Mouse (Mus musculus) midbrain, embryonic 15.5 days (tissue): ENCODE results near the gene Sarm1. TPM values are rescaled to one million over a fixed set of nuclear protein-coding genes. Genes with fewer than 3 reads are reported as not detected.

Experiments used
- ATAC-seq: fragments of 200-750 bp; cut with Nextera tagmentation; replicated peaks from 2 replicates; pipeline ENCODE4 v1.8.0; 2017; ENCODE audit warnings: moderate TSS enrichment
- H3K27ac ChIP-seq: fragments of 300-500 bp; sonication (generic); 2 replicates; pipeline ENCODE4 v1.5.1; 2015; ENCODE audit warnings: mild to moderate bottlenecking, inconsistent platforms
- H3K27me3 ChIP-seq: fragments of 300-500 bp; sonication (generic); replicated peaks from 2 replicates; pipeline ENCODE4 v1.6.1; 2015; ENCODE audit warnings: inconsistent platforms
- H3K36me3 ChIP-seq: fragments of 300-500 bp; sonication (generic); replicated peaks from 2 replicates; pipeline ENCODE4 v1.6.1; 2015; ENCODE audit warnings: inconsistent platforms
- H3K4me1 ChIP-seq: fragments of 300-500 bp; sonication (generic); 2 replicates; pipeline ENCODE4 v1.6.1; 2015; ENCODE audit warnings: inconsistent platforms
- H3K4me2 ChIP-seq: fragments of 300-500 bp; sonication (generic); 2 replicates; pipeline ENCODE4 v1.6.1; 2015; ENCODE audit warnings: inconsistent platforms, mild to moderate bottlenecking, moderate library complexity
- H3K4me3 ChIP-seq: fragments of 300-500 bp; sonication (generic); 2 replicates; pipeline ENCODE4 v1.5.1; 2015; ENCODE audit warnings: mild to moderate bottlenecking, inconsistent platforms
- H3K9ac ChIP-seq: fragments of 300-500 bp; sonication (generic); 2 replicates; pipeline ENCODE4 v1.6.1; 2015; ENCODE audit warnings: mild to moderate bottlenecking, inconsistent platforms
- H3K9me3 ChIP-seq: fragments of 300-500 bp; sonication (generic); 2 replicates; pipeline ENCODE4 v1.6.1; 2016; ENCODE audit warnings: inconsistent platforms
- WGBS: fragments of 180-500 bp; shearing (Covaris S2); methylation state at CpG from one replicate; pipeline ENCODE4 v1.1.7; 2015; ENCODE audit warnings: mixed read lengths; 5-methylcytosine and 5-hydroxymethylcytosine counted together
- polyA plus RNA-seq: library from polyadenylated mRNA; unstranded; fragments of >200 nt; fragmentation: Nextera tagmentation; extraction: Ambion mirVana; gene quantifications from 2 replicates; pipeline ENCODE4 v1.2.1, GENCODE M21; 2015

The Sarm1 gene
- polyA plus RNA-seq, 1 experiment from 2014 or later, result 52.4 TPM

GRCm38 (mm10) chr11:78502909-78503650, 5.5 kb upstream of the Sarm1 start, which contains the start of gene Sebox:
TSS of gene Sebox (plus strand) at chr11:78503447.
- ATAC-seq, result no peak

GRCm38 (mm10) chr11:78501529-78501928, 4.0 kb upstream of the Sarm1 start:
- Histone ChIP-seq H3K9ac (no peak overlapping the region), H3K27me3 (peaks cover 6% of the 10 kb centered on the region; the same call in 1 of the 2 replicates), H3K27ac (no peak overlapping the region), H3K4me3 (no peak overlapping the region), H3K4me1 (peaks cover 12% of the 10 kb centered on the region), H3K36me3 (peaks cover 5% of the 10 kb centered on the region; the same call in 1 of the 2 replicates), H3K4me2 (no peak overlapping the region), H3K9me3 (no peaks in the 10 kb centered on the region)
- no peak for ATAC-seq
- WGBS, result 85% methylated on average over 20 of the region's 20 CpGs

More at GRCm38 (mm10) chr11:78502909-78503650, 5.5 kb upstream of the Sarm1 start, which contains the start of gene Sebox:
- Histone ChIP-seq H3K9me3 (no peaks in the 10 kb centered on the region), H3K27me3 (peaks cover 6% of the 10 kb centered on the region; the same call in 1 of the 2 replicates), H3K27ac (no peak within 1 kb of the TSS), H3K36me3 (peaks cover 14% of the 10 kb centered on the region), H3K4me3 (no peak within 1 kb of the TSS), H3K9ac (no peak within 1 kb of the TSS), H3K4me2 (no peak within 1 kb of the TSS), H3K4me1 (peaks cover 6% of the 10 kb centered on the region; the same call in 1 of the 2 replicates)
- 66% methylated on average over 7 of the region's 7 CpGs for WGBS

DNA sequence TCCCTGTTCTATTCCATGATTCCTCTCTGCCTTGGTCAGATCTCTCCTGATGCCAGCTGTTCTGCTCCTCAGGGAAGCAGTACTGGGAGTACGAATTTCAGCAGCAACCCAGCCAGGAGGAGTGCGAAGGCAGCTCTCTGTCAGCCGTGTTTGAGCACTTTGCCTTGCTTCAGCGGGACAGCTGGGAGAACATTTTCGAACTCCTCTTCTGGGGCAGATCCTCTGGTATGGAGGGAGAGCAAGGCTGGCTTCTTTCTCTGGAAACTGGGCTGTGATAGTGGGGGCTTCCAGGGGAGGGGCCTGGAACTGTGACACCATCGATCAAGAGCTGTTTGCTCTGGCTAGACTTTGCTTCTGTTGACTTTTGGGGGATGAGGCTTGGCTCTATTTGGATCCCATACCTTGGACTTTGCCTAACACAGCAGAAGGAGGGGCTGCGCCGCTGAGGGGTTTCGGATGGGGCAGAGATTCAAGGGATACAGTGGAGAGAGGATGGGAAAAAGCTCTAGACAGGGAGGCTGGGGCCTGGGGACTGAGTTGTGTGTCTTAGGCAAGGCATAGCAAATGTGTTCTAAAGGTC, 3.2 kb upstream of the Sarm1 start:
- peaks cover 6% of the 10 kb centered on the region; the same call in 1 of the 2 replicates for H3K27me3 ChIP-seq
- no peak overlapping the region for H3K9ac ChIP-seq
- ATAC-seq, result no peak
- no peak overlapping the region for H3K27ac ChIP-seq
- 0 out of 2 replicates have a peak, but pooled peaks cover 3% of the 10 kb centered on the region for H3K36me3 ChIP-seq
- WGBS, result 76% methylated on average over 9 of the region's 9 CpGs
- H3K4me3 ChIP-seq, result no peak overlapping the region
- H3K4me2 ChIP-seq, result no peak overlapping the region; the same call in 1 of the 2 replicates
- no peaks in the 10 kb centered on the region for H3K9me3 ChIP-seq
- H3K4me1 ChIP-seq, result peaks cover 20% of the 10 kb centered on the region

DNA sequence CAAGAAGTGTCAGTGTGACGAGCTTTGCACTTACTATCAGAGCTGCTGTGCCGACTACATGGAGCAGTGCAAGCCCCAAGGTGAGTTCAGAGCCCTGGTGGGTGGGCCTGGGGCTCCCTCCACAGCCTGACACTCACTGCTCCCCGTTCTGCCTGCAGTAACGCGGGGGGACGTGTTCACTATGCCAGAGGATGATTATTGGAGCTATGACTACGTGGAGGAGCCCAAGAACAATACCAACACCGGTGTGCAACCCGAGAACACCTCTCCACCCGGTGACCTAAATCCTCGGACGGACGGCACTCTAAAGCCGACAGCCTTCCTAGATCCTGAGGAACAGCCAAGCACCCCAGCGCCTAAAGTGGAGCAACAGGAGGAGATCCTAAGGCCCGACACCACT, 2.0 kb upstream of the Sarm1 start:
- peaks cover 6% of the 10 kb centered on the region; the same call in 1 of the 2 replicates for H3K27me3 ChIP-seq
- ATAC-seq, result no peak
- no peak overlapping the region for H3K4me3 ChIP-seq
- H3K4me1 ChIP-seq, result peaks cover 32% of the 10 kb centered on the region
- no peaks in the 10 kb centered on the region for H3K9me3 ChIP-seq
- no peak overlapping the region for H3K27ac ChIP-seq
- H3K4me2 ChIP-seq, result no peak overlapping the region
- no peak overlapping the region for H3K9ac ChIP-seq
- WGBS, result 54% methylated on average over 16 of the region's 16 CpGs
- no peaks in the 10 kb centered on the region for H3K36me3 ChIP-seq

DNA sequence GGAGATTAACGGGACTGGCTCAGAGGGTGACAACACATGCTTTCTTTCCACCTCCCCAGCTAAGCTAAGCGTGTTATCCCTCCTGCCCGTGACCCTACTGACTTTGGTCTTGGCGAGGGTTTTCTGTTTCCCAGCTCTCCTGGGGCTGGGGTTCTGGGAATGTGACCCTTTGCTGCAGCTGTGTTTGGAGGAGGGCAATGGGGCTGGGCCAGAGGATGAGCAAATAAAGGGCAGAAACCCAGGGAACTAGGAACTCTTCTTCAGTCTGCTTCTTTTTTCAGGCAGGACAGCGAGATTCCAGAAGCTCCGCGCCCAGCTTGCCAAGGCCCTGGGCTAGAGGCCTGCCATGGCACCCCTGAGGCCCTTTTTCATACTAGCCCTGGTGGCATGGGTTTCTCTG, 1.4 kb upstream of the Sarm1 start, which contains the start of gene Vtn:
Gene Vtn, plus strand, starts transcription at position 88 of the 400 bp plus-strand sequence.
- no peak for ATAC-seq
- H3K27ac ChIP-seq, result peak within 1 kb of the TSS; percentile 93
- WGBS, result 46% methylated on average over 7 of the region's 7 CpGs
- no peaks in the 10 kb centered on the region for H3K9me3 ChIP-seq
- peak within 1 kb of the TSS; percentile 70 for H3K4me3 ChIP-seq
- no peaks in the 10 kb centered on the region for H3K36me3 ChIP-seq
- peaks cover 36% of the 10 kb centered on the region for H3K4me1 ChIP-seq
- peak within 1 kb of the TSS; percentile 74 for H3K4me2 ChIP-seq
- peak within 1 kb of the TSS; percentile 87 for H3K9ac ChIP-seq
- peaks cover 6% of the 10 kb centered on the region; the same call in 1 of the 2 replicates for H3K27me3 ChIP-seq

DNA sequence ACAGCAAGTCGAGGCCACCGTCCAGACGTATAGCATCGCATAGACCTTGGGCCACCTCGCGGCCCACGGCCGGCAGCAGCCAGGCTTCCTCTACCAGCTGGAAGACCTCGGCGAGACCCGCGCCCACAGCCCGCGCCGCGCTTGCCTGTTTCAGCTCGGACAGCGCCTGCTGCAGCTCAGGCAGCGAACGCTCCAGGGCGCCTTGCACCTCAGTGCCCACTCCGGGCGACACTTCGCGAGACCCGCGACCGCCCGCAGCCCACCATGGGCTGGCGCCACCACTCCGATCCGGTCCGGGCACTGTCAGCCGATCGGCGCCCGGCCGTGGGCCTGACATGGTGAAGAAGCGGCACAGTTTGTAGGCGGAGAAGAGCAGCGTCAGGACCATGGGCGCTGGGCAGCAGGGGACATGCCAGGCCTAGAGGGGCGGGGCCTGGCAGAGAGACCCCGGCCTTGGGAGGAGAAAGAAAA, 448 bp downstream of the Sarm1 start:
- Histone ChIP-seq H3K36me3 (no peaks in the 10 kb centered on the region), H3K9me3 (no peaks in the 10 kb centered on the region), H3K27me3 (peaks cover 6% of the 10 kb centered on the region; the same call in 1 of the 2 replicates), H3K27ac (peak overlapping the region; percentile 93), H3K4me3 (peak overlapping the region; percentile 70), H3K4me1 (peaks cover 37% of the 10 kb centered on the region), H3K4me2 (peak overlapping the region; percentile 74), H3K9ac (peak overlapping the region; percentile 87)
- under 1% methylated on average over 44 of the region's 44 CpGs for WGBS
- peak; percentile 83 for ATAC-seq

GRCm38 (mm10) chr11:78495904-78496303, 1.6 kb downstream of the Sarm1 start:
- no peaks in the 10 kb centered on the region for H3K9me3 ChIP-seq
- no peak for ATAC-seq
- H3K4me1 ChIP-seq, result peaks cover 41% of the 10 kb centered on the region
- no peak overlapping the region for H3K27ac ChIP-seq
- H3K4me2 ChIP-seq, result peak overlapping the region; percentile 74
- peaks cover 4% of the 10 kb centered on the region; the same call in 1 of the 2 replicates for H3K27me3 ChIP-seq
- 4% methylated on average over 6 of the region's 6 CpGs for WGBS
- no peaks in the 10 kb centered on the region for H3K36me3 ChIP-seq
- peak overlapping the region; percentile 70 for H3K4me3 ChIP-seq
- peak overlapping the region; percentile 87 for H3K9ac ChIP-seq

- Histone ChIP-seq H3K27me3 (no peaks in the 10 kb centered on the region), H3K9me3 (no peaks in the 10 kb centered on the region), H3K9ac (0 out of 2 replicates have a peak overlapping the region, but pooled peaks have one; percentile 2), H3K27ac (no peak overlapping the region), H3K4me3 (peak overlapping the region; percentile 19), H3K36me3 (peaks cover 6% of the 10 kb centered on the region), H3K4me1 (peaks cover 32% of the 10 kb centered on the region), H3K4me2 (peak overlapping the region; percentile 45)
- 7% methylated on average over 48 of the region's 48 CpGs for WGBS
- peak; percentile 68 for ATAC-seq
These were observed 6.7 kb downstream of the Sarm1 start for GRCm38 (mm10) chr11:78490781-78491241.

GRCm38 (mm10) chr11:78488168-78488567, 9.4 kb downstream of the Sarm1 start:
- Histone ChIP-seq H3K4me3 (no peak overlapping the region), H3K27me3 (no peaks in the 10 kb centered on the region), H3K9ac (no peak overlapping the region), H3K4me1 (peaks cover 15% of the 10 kb centered on the region; the same call in 1 of the 2 replicates), H3K36me3 (peaks cover 8% of the 10 kb centered on the region), H3K9me3 (no peaks in the 10 kb centered on the region), H3K4me2 (no peak overlapping the region), H3K27ac (no peak overlapping the region)
- ATAC-seq, result no peak
- WGBS, result 3% methylated on average over 8 of the region's 8 CpGs

- no peaks in the 10 kb centered on the region for H3K9me3 ChIP-seq
- H3K4me1 ChIP-seq, result 0 out of 2 replicates have a peak, but pooled peaks cover 6% of the 10 kb centered on the region
- H3K4me2 ChIP-seq, result no peak overlapping the region
- H3K9ac ChIP-seq, result no peak overlapping the region
- no peak overlapping the region for H3K27ac ChIP-seq
- H3K4me3 ChIP-seq, result no peak overlapping the region
- peaks cover 13% of the 10 kb centered on the region for H3K36me3 ChIP-seq
- H3K27me3 ChIP-seq, result no peaks in the 10 kb centered on the region
- no peak for ATAC-seq
- 63% methylated on average over 7 of the region's 7 CpGs for WGBS
These were observed 13.9 kb downstream of the Sarm1 start for GRCm38 (mm10) chr11:78483639-78484038.

DNA sequence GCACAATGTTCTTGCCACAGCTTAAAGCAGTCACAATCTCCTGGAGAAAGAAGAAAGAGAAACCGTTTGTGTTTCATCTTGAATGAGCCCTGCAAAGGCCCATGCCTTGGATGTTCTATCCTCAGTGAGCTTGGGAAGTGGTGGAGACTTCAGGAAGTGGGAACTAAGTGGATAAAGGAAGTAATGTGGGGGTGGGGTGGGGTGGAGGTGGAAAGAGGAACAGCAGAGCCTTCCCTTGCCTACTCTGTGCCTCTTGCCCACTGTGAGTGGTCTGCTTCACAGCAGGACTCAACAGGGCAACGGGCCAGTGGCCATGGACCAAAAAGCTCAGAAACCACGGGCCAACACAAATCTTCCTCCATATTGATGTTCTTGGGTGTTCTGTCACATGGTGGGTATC, 22.3 kb downstream of the Sarm1 start:
- Histone ChIP-seq H3K36me3 (peaks cover 14% of the 10 kb centered on the region; the same call in 1 of the 2 replicates), H3K27ac (no peak overlapping the region), H3K9ac (no peak overlapping the region), H3K4me2 (no peak overlapping the region), H3K9me3 (no peaks in the 10 kb centered on the region), H3K27me3 (no peaks in the 10 kb centered on the region), H3K4me3 (no peak overlapping the region), H3K4me1 (no peaks in the 10 kb centered on the region)
- ATAC-seq, result no peak
- WGBS, result 87% methylated on average over 3 of the region's 3 CpGs
